Comparison of ENCODE assay signal across 21 mouse cellular contexts in the genomic region with DNA sequence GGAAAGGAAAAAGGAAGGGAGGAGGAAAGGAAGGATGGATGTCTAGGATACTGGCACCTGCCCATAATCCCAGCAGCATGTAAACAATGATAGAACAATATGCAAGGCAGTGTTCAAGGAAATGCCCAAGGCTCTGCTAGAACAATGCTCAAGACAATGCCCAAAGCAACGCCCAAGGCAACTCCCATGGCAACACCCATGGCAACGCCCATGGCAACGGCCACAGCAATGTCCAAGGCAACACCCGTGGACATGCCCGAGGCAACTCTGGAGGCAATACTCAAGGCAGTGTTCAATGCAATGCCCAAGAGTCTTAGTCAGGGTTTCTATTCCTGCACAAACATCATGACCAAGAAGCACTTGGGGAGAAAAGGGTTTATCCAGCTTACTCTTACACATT.
DNase-seq lines count a peak whose midpoint lies in the region; ATAC-seq lines count a peak whose summit lies in the region.
"Had no signal": no experiment of that assay in that cellular context is flagged by ENCODE, and none has a peak within 500 bp of the region (broad histone marks: within the 10 kb centered on the region; RNA-seq: fewer than 3 reads in every experiment).

No protein-coding gene starts in this region.

- no peak for ATAC-seq in neural tube, embryonic 15.5 days (ENCODE audit: low FRiP score)
- ATAC-seq in forebrain, embryonic 11.5 days (replicated peaks; ENCODE audit: low FRiP score): no peak
- ATAC-seq: forebrain, embryonic 16.5 days; intestine, embryonic 16.5 days had no signal

- intact Hi-C loops in heart, postnatal 36 days (cut with DNase I): no loop called here

- H3K9ac ChIP-seq in neural tube, embryonic 15.5 days (replicated peaks): no peak overlapping the region
- H3K9ac ChIP-seq in forebrain, embryonic 11.5 days (ENCODE audit: low read length): no peak overlapping the region
- H3K9ac ChIP-seq: embryonic facial prominence, embryonic 12.5 days; forebrain, embryonic 12.5 days; hindbrain, embryonic 14.5 days had no signal

- no peaks in the 10 kb centered on the region for H3K27me3 ChIP-seq in neural tube, embryonic 15.5 days (replicated peaks)
- H3K27me3 ChIP-seq in forebrain, embryonic 11.5 days (ENCODE audit: control insufficient read depth, insufficient read depth, low read length): no peaks in the 10 kb centered on the region
- H3K27me3 ChIP-seq: embryonic facial prominence, embryonic 12.5 days; forebrain, embryonic 12.5 days had no signal

- peak; percentile 0 for DNase-seq in lung, postnatal 36 days
- DNase-seq in lung, postnatal 14 days: no peak
- DNase-seq in ES-CJ7 (ENCODE audit: low read depth, low spot score): peak; percentile 97
- peak; percentile 97 for DNase-seq in ZHBTc4 (ENCODE audit: low read depth, low spot score)
- DNase-seq in heart, postnatal 36 days: no peak
- no peak for DNase-seq in forebrain, embryonic 11.5 days (ENCODE audit: low spot score)
- DNase-seq: adrenal gland, adult 8-10 months; B cell, adult 2 months; cerebellum, adult 11-12 months; cerebellum, adult 9-10 months; cerebellum, postnatal 25 days; gastrocnemius, postnatal 10 days; heart, adult 18-20 months; heart, postnatal 10 days had no signal

- no peaks in the 10 kb centered on the region for H3K9me3 ChIP-seq in neural tube, embryonic 15.5 days (replicated peaks)
- no peaks in the 10 kb centered on the region for H3K9me3 ChIP-seq in forebrain, embryonic 11.5 days (ENCODE audit: control insufficient read depth, low read length)
- H3K9me3 ChIP-seq: embryonic facial prominence, embryonic 12.5 days; forebrain, embryonic 12.5 days; heart, embryonic 10.5 days had no signal

- H3K4me3 ChIP-seq in neural tube, embryonic 15.5 days (replicated peaks): no peak overlapping the region
- no peak overlapping the region for H3K4me3 ChIP-seq in forebrain, embryonic 11.5 days (ENCODE audit: low read depth, low read length)
- H3K4me3 ChIP-seq: embryonic facial prominence, embryonic 12.5 days; forebrain, embryonic 12.5 days; heart, embryonic 10.5 days had no signal

- no peaks in the 10 kb centered on the region for H3K36me3 ChIP-seq in neural tube, embryonic 15.5 days
- no peaks in the 10 kb centered on the region for H3K36me3 ChIP-seq in forebrain, embryonic 11.5 days (ENCODE audit: control insufficient read depth, insufficient read depth, low read length)
- H3K36me3 ChIP-seq: embryonic facial prominence, embryonic 12.5 days; forebrain, embryonic 12.5 days; heart, embryonic 10.5 days had no signal

- WGBS in neural tube, embryonic 15.5 days: 74% methylated on average over 5 of the region's 5 CpGs
- 77% methylated on average over 5 of the region's 5 CpGs for WGBS in forebrain, embryonic 11.5 days

- no peak overlapping the region for H3K27ac ChIP-seq in neural tube, embryonic 15.5 days (replicated peaks)
- no peak overlapping the region for H3K27ac ChIP-seq in forebrain, embryonic 11.5 days (ENCODE audit: low read depth, low read length)
- H3K27ac ChIP-seq: embryonic facial prominence, embryonic 12.5 days; forebrain, embryonic 12.5 days; heart, embryonic 10.5 days; hindbrain, embryonic 14.5 days had no signal

- no peaks in the 10 kb centered on the region for H3K4me1 ChIP-seq in neural tube, embryonic 15.5 days
- no peaks in the 10 kb centered on the region for H3K4me1 ChIP-seq in forebrain, embryonic 11.5 days (replicated peaks; ENCODE audit: control insufficient read depth, insufficient read depth, low read length)
- H3K4me1 ChIP-seq: embryonic facial prominence, embryonic 12.5 days; forebrain, embryonic 12.5 days had no signal

- H3K4me2 ChIP-seq in neural tube, embryonic 15.5 days: no peak overlapping the region
- H3K4me2 ChIP-seq in forebrain, embryonic 11.5 days (ENCODE audit: low read depth, low read length, severe bottlenecking): no peak overlapping the region
- H3K4me2 ChIP-seq: embryonic facial prominence, embryonic 12.5 days; forebrain, embryonic 12.5 days; hindbrain, embryonic 14.5 days had no signal

Comparison
In these comparisons a context has a peak if more than half of its experiments do, and no peak if none do; other contexts are left out.
1. DNase-seq: peak in lung, postnatal 36 days (single experiment), ES-CJ7 (single experiment) and ZHBTc4 (single experiment); none in lung, postnatal 14 days (single experiment), heart, postnatal 36 days (0 of 2) and forebrain, embryonic 11.5 days (single experiment).